Mouse (Mus musculus): ENCODE measurements at regions not wholly inside any gene's neighbourhood (a gene's known extent, or its start where the extent isn't known, plus 50 kb on each side); places are given as distances from the start of the nearest gene placed in this dataset.
"Not testable (repeated sequence)": the region's sequence is repeated elsewhere in the genome, so short reads cannot be mapped to it uniquely, and the experiment has no call there.

DNA sequence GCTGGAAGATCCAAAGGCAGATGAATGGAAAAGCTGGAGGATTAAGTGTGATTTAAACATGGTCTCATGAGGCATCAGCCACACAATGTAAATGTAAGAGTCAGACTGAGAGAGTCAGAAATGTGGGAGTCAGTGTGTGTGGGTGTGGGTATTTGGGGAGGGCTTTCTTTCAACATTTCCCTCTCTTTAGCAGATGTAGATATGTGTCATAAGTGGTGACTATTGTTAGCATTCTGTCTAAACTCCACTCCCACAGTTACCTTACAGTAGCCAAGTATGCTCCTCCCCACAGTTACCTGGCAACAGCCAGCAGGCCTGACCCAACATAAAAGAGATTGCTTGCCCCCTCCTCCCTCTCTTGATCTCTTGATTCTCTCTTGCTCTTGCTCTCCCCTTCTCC lies 263.8 kb upstream of the Gm21833 start:
- Histone ChIP-seq H3K9ac (ENCODE audit: low read depth, low read length) (no peak overlapping the region), H3K27ac (ENCODE audit: low read depth, low read length) (no peak overlapping the region), H3K27me3 (replicated peaks; ENCODE audit: control insufficient read depth, insufficient read depth, low read length) (no peaks in the 10 kb centered on the region), H3K36me3 (ENCODE audit: control insufficient read depth, insufficient read depth) (no peaks in the 10 kb centered on the region), H3K9me3 (ENCODE audit: control insufficient read depth) (no peaks in the 10 kb centered on the region), H3K4me3 (ENCODE audit: low read depth, low read length) (no peak overlapping the region), H3K4me2 (replicated peaks; ENCODE audit: low read depth) (no peak overlapping the region), H3K4me1 (replicated peaks; ENCODE audit: control insufficient read depth, insufficient read depth, low read length) (no peaks in the 10 kb centered on the region)
- TF ChIP-seq CTCF (IDR thresholded peaks at IDR 0.05; ENCODE audit: low read depth) = no peak
- ATAC-seq = no peak

DNA sequence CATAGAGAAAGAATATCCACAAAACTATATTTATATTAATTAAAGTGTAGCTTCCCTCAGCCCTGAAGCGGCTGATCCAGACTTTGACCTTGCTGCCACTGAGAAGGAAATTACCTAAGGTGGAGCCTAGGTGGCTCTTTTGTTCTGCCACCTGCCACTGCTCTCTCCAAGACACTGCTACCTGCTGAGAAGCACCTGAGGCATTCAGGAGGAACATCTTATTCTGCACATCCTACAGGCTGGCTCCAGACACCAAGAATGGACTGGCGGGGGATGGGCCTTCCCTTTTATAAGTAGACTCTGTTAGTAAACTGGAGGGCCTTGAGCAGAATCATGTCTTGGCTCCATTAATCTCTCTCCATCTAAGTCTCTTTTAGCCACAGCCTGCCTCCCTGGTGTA lies 231.7 kb upstream of the Gm21833 start:
- not testable (repeated sequence) for H3K27me3 ChIP-seq (replicated peaks; ENCODE audit: control insufficient read depth, insufficient read depth, low read length); H3K4me1 ChIP-seq (replicated peaks; ENCODE audit: control insufficient read depth, insufficient read depth, low read length); H3K9me3 ChIP-seq (ENCODE audit: control insufficient read depth); ATAC-seq; H3K4me2 ChIP-seq (replicated peaks; ENCODE audit: low read depth); H3K27ac ChIP-seq (ENCODE audit: low read depth, low read length); H3K9ac ChIP-seq (ENCODE audit: low read depth, low read length); H3K4me3 ChIP-seq (ENCODE audit: low read depth, low read length); H3K36me3 ChIP-seq (ENCODE audit: control insufficient read depth, insufficient read depth)
- 82% methylated on average over 2 of the region's 2 CpGs for WGBS

DNA sequence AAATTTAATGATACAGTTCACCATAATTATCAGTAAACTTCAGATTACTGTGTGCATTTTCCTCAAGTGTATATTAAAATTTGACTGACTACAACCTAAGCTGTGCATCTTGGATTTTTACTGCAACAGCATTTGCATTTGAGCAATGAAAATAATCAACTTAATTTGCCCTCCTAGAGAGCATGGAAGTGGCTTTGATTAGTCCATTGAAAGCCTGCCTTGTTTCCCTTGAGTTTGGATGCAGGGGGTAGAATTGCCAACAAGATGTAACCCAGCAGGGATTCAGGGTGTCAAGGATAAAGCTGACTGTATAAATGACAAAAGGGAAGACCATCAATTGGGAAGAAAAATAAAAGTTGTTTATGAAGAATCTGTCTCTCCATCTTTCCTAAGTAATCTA lies 226.1 kb upstream of the Gm21833 start:
- TF ChIP-seq CTCF (IDR thresholded peaks at IDR 0.05; ENCODE audit: low read depth) = no peak
- no peak overlapping the region for H3K4me2 ChIP-seq (replicated peaks; ENCODE audit: low read depth)
- no peak for ATAC-seq
- H3K9me3 ChIP-seq (ENCODE audit: control insufficient read depth) = no peaks in the 10 kb centered on the region
- H3K4me3 ChIP-seq (ENCODE audit: low read depth, low read length) = no peak overlapping the region
- H3K9ac ChIP-seq (ENCODE audit: low read depth, low read length) = no peak overlapping the region
- H3K27me3 ChIP-seq (replicated peaks; ENCODE audit: control insufficient read depth, insufficient read depth, low read length) = no peaks in the 10 kb centered on the region
- H3K4me1 ChIP-seq (replicated peaks; ENCODE audit: control insufficient read depth, insufficient read depth, low read length) = no peaks in the 10 kb centered on the region
- no peak overlapping the region for H3K27ac ChIP-seq (ENCODE audit: low read depth, low read length)
- no peaks in the 10 kb centered on the region for H3K36me3 ChIP-seq (ENCODE audit: control insufficient read depth, insufficient read depth)
